Comparison of ENCODE assay signal across 26 mouse cellular contexts in genomic region chr8:54511791-54512190, GRCm38 (mm10). TPM values are rescaled to one million over a fixed set of nuclear protein-coding genes. Genes with fewer than 3 reads are reported as not detected.
DNase-seq lines count a peak whose midpoint lies in the region; ATAC-seq lines count a peak whose summit lies in the region.
"Had no signal": no experiment of that assay in that cellular context is flagged by ENCODE, and none has a peak within 500 bp of the region (broad histone marks: within the 10 kb centered on the region; RNA-seq: fewer than 3 reads in every experiment).

No protein-coding gene starts in this region.

- no peaks in the 10 kb centered on the region for H3K27me3 ChIP-seq in liver, embryonic 13.5 days
- H3K27me3 ChIP-seq: embryonic facial prominence, embryonic 15.5 days; forebrain, embryonic 13.5 days; hindbrain, embryonic 12.5 days; intestine, embryonic 15.5 days had no signal

- H3K4me3 ChIP-seq in liver, embryonic 13.5 days (replicated peaks), result no peak overlapping the region
- H3K4me3 ChIP-seq: embryonic facial prominence, embryonic 15.5 days; forebrain, embryonic 13.5 days; hindbrain, embryonic 12.5 days; intestine, embryonic 15.5 days; midbrain, embryonic 10.5 days had no signal

- H3K4me1 ChIP-seq in liver, embryonic 13.5 days (replicated peaks), result peaks cover 28% of the 10 kb centered on the region
- H3K4me1 ChIP-seq: hindbrain, embryonic 12.5 days; intestine, embryonic 15.5 days had no signal

- peak; percentile 70 for ATAC-seq in common myeloid progenitor, adult 5-6 weeks (replicated peaks; ENCODE audit: low read depth, poor library complexity, severe bottlenecking)
- peak; percentile 75 for ATAC-seq in liver, embryonic 13.5 days (ENCODE audit: low read depth)
- peak; percentile 59 for ATAC-seq in megakaryocyte progenitor cell, adult 5-6 weeks (replicated peaks; ENCODE audit: poor library complexity)
- ATAC-seq: forebrain, embryonic 13.5 days; hindbrain, postnatal 0 days; intestine, embryonic 15.5 days; midbrain, embryonic 16.5 days had no signal

- H3K27ac ChIP-seq in liver, embryonic 13.5 days, result peak overlapping the region; percentile 31; the same call in 1 of the 2 replicates
- H3K27ac ChIP-seq: embryonic facial prominence, embryonic 15.5 days; forebrain, embryonic 13.5 days; hindbrain, embryonic 12.5 days; hindbrain, postnatal 0 days; intestine, embryonic 15.5 days; kidney, postnatal 0 days; midbrain, embryonic 10.5 days had no signal

- H3K36me3 ChIP-seq in liver, embryonic 13.5 days, result no peaks in the 10 kb centered on the region
- H3K36me3 ChIP-seq: embryonic facial prominence, embryonic 15.5 days; intestine, embryonic 15.5 days; midbrain, embryonic 10.5 days had no signal

- H3K9ac ChIP-seq in liver, embryonic 13.5 days, result no peak overlapping the region
- H3K9ac ChIP-seq: embryonic facial prominence, embryonic 15.5 days; forebrain, embryonic 13.5 days; hindbrain, embryonic 12.5 days; intestine, embryonic 15.5 days had no signal

- peak; percentile 82 for DNase-seq in 416B (ENCODE audit: low read depth)
- DNase-seq in liver, embryonic 13.5 days, result peak; percentile 29
- DNase-seq in thymus, postnatal 14 days, result no peak
- no peak for DNase-seq in embryo, embryonic 9.5 days (ENCODE audit: extremely low spot score)
- DNase-seq in gastrocnemius, postnatal 10 days, result no peak
- DNase-seq: adrenal gland, adult 2 months; cerebellum, adult 9-10 months; gastrocnemius, postnatal 14 days; heart, adult 18-20 months; heart, postnatal 36 days; kidney, adult 2 months; kidney, postnatal 4 days; lung, postnatal 36 days; right cerebral cortex, postnatal 25 days; thymus, postnatal 25 days had no signal

- H3K9me3 ChIP-seq in liver, embryonic 13.5 days (replicated peaks), result no peaks in the 10 kb centered on the region
- H3K9me3 ChIP-seq: embryonic facial prominence, embryonic 15.5 days; forebrain, embryonic 13.5 days; hindbrain, embryonic 12.5 days; intestine, embryonic 15.5 days; midbrain, embryonic 10.5 days had no signal

- no peak overlapping the region for H3K4me2 ChIP-seq in liver, embryonic 13.5 days
- H3K4me2 ChIP-seq: embryonic facial prominence, embryonic 15.5 days; forebrain, embryonic 13.5 days; heart, embryonic 11.5 days; hindbrain, embryonic 12.5 days; intestine, embryonic 15.5 days had no signal

- 11% methylated on average over 3 of the region's 3 CpGs for WGBS in liver, embryonic 13.5 days (ENCODE audit: insufficient replicate concordance)

RNA-seq across cellular contexts. Expression of gene Asb5, which starts 17.6 kb away (rescaled TPM):
- total RNA-seq in common myeloid progenitor, adult 5-6 weeks (2017), result not detected in 2 replicates
- 1.1 and 1.4 TPM in 2 replicates for polyA plus RNA-seq in liver, embryonic 13.5 days (2015; fragmentation: Nextera tagmentation; extraction: Ambion mirVana)
- 0.66 and 1.4 TPM in 2 replicates for total RNA-seq in megakaryocyte progenitor cell, adult 5-6 weeks (2015)
- 0.33 TPM in 1 of 2 replicates, not detected in the other for total RNA-seq in megakaryocyte progenitor cell, adult 5-6 weeks (2017)
- 100 to 1,000 TPM; 124 to 132 TPM for total RNA-seq in gastrocnemius, postnatal 10 days (2021)
- total RNA-seq: adrenal gland, adult 2 months had no signal

RNA-seq across cellular contexts. Expression of gene Spcs3, which starts 18.0 kb away (rescaled TPM):
- total RNA-seq in common myeloid progenitor, adult 5-6 weeks (2017), result 123 and 128 TPM in 2 replicates
- polyA plus RNA-seq in liver, embryonic 13.5 days (2015; fragmentation: Nextera tagmentation; extraction: Ambion mirVana), result 71.9 and 96.4 TPM in 2 replicates
- 245 and 259 TPM in 2 replicates for total RNA-seq in megakaryocyte progenitor cell, adult 5-6 weeks (2015)
- total RNA-seq in megakaryocyte progenitor cell, adult 5-6 weeks (2017), result 171 and 192 TPM in 2 replicates
- 10 to 100 TPM; 22.8 to 28.2 TPM for total RNA-seq in gastrocnemius, postnatal 10 days (2021)

Comparison
In these comparisons a context has a peak if more than half of its experiments do, and no peak if none do; other contexts are left out.
1. DNase-seq: peak in 416B (single experiment) and liver, embryonic 13.5 days (single experiment); none in thymus, postnatal 14 days (single experiment), embryo, embryonic 9.5 days (single experiment) and gastrocnemius, postnatal 10 days (single experiment).
2. RNA of gene Asb5, which starts 17.6 kb away (total RNA-seq): 124 to 132 TPM in gastrocnemius, postnatal 10 days; 0.33 to 1.4 TPM in megakaryocyte progenitor cell, adult 5-6 weeks and not detected in common myeloid progenitor, adult 5-6 weeks; every median in the first group is over 10 times any median in the second.
3. Peak in every context shown above with its lines, with median percentiles within 50 percentile points of each other: ATAC-seq.